Mouse (Mus musculus) frontal cortex, adult 2 months (tissue): ENCODE measurements around the gene Fam160b1. TPM values are rescaled to one million over a fixed set of nuclear protein-coding genes. Genes with fewer than 3 reads are reported as not detected.

Experiments used
- DNase-seq, 2 experiments: peaks; one replicate each; pipeline ENCODE4 v3.0.0; 2022; ENCODE audit warnings: low spot score in 1 of 2; ENCODE audit errors: extremely low spot score in 1 of 2
- polyA plus RNA-seq: library from polyadenylated mRNA; depleted of rRNA; stranded (reverse); fragments of >200 nt; gene quantifications from 2 replicates; pipeline ENCODE4 v1.2.3, GENCODE M21; 2012; rRNA removed

Gene Fam160b1
- 17.0 and 18.3 TPM in 2 replicates for polyA plus RNA-seq

DNA sequence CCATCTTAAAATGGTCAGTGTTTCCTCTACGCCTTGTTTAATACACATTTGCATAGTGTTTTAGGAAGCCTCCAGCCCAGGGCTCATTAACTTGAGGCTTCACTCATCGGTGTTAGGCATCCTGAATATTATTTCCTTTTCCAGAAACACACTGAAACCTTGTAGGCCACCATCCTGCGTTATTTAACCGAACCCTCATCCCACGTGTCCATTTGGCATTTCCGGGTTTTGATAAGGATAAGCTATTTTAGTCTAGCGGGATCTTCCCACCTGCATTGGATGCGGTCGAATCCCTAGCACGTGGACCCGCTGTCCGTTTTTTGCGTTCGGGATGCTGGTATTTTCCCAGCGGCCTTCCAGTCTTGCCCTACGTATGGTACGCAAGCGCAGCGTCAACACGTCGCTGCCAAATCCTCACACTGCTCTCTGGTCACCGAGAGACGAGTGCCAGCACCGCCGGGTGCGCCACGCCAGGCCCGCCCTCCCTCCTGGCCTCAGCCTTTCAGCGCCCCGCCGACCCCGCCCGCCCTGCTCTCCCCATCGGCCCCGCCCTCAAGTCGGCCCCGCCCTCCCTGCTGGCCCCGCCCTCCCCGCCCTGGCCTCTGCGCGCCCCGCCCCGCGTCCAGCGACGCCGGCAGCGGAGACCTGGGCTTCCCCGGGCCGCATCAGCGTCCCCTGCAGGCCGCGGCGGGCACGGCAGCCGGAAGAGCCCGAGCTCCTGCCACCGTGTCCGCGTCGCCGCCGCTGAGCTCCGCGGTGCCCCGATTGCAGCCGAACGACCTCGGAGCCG is at the start of gene Fam160b1:
Gene Fam160b1, plus strand, starts transcription at position 340 of the 790 bp plus-strand sequence.
- DNase-seq: peak; percentile 86 to 94

DNA sequence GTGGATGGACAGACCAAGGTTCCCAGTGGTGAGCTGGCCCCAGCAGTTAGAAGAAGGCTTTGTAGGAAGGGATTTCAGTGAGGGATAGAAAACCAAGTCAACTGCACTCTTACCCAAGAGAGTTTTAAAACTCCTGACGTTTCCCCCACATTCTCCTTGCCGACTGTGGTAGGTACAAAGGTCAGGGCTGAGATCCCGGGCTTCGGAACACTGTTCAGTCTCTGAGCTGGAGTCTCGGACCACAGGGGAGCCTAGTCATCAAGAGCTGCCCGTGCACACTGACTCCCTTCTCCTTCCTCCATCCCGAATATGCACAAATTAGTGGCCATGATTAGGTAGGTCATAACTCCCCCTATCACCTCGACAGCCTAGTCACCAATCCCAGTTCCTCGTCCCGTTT is 47.3 kb upstream of the Fam160b1 start:
- no peak for DNase-seq

DNA sequence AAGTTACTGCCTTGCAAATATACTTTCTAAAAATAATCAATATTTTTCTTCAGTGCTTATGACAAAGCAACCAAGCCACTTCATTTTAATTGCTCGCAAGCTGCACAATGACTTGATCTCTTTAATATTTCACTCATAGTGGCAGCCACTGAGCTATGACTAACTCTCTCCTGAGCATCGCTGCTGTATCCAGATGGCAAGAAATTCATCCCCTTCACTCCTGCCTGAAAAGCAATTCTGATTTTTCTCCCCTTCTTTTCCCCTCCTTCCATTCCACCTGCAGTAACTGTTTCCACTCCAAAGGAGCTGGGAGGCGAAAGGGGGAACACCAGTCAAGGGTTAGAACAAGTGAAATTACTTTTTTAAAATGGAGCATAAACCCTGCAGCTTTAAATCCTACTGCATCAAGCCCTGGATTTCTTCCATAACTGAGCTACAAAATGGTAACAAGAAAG is 46.6 kb upstream of the Fam160b1 start:
- peak in 1 of 2 experiments; percentile 63 for DNase-seq

DNA sequence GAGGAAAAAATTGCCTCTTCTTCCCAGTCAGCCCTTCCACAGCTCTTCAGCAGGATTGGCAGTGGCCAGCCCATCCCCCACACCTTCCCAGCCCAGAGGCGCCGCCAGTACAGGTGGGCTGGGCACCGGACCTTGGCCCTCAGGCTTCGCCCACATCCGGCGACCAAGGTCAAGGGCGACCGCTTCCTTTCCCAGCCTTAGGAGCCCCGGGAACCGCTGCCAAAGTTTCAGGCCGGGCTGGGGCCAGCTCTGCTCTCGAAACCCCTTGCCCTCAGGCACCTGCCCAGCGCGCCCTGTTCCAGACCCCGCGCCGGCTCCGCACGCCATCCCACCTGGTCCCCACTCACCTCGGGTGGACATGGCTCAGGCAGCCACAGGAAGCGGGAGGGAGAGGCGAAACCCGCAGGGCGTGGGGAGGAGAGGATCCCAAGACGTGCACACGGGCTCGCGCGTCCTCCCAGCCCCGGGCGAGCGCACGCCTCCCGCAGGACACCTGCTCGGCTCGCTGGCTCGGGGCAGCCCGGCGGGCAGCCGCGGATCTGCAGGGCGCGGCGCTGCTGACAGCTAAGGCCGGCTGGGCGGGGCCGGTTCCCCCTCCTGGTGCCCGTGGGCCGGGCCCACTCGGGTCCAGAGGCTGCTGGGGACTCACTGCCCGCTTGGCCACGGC is 46.0 kb upstream of the Fam160b1 start, which contains the start of gene Ablim1:
Gene Ablim1, minus strand, starts transcription at position 574 of the 667 bp plus-strand sequence.
- peak in 1 of 2 experiments; percentile 58 for DNase-seq

DNA sequence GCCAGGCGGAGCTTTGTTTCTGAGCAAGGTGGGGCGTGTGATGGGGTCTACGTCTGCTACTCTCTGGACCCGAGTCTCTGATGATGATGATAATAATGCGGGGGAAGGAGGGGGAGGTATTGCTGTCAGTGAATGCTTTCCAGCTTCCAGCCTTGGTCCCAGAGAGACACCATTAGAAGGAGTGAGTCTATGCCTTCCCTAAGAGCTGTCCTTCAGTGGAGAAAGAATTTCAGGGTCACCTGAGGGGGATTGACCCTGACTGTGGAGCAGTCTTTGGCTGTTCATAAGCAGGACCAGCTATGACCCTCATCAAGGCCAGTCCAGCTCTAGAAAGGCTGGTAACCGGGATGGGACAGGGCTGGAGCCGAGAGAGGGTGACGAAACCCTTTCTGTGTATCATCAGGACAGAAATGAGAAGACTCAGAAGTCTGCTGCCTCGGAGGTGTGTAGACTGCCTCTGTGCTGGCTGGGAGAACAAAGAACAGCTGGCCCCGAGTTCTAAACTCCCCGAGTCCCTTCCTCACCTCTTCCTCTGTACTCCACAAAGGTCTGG is 45.4 kb upstream of the Fam160b1 start:
- no peak for DNase-seq

DNA sequence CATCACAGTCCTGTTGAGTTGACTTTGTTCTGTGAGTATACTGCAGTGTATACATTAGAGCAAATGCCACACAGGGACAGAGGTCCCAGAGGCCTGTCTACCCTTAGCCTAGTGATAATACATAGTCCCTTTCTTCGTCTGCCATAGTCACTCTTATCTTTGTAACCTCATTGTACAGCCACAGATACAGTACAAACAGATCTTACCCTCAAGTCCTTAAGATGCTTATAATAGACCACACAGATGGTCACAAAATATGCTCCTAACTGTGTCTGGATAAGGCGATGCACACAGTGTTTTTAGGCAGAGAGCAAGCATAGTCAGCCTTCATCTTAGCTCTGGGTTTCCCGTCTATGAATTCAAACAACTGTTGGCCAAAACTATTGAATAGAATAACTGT is 43.9 kb upstream of the Fam160b1 start:
- DNase-seq: no peak

DNA sequence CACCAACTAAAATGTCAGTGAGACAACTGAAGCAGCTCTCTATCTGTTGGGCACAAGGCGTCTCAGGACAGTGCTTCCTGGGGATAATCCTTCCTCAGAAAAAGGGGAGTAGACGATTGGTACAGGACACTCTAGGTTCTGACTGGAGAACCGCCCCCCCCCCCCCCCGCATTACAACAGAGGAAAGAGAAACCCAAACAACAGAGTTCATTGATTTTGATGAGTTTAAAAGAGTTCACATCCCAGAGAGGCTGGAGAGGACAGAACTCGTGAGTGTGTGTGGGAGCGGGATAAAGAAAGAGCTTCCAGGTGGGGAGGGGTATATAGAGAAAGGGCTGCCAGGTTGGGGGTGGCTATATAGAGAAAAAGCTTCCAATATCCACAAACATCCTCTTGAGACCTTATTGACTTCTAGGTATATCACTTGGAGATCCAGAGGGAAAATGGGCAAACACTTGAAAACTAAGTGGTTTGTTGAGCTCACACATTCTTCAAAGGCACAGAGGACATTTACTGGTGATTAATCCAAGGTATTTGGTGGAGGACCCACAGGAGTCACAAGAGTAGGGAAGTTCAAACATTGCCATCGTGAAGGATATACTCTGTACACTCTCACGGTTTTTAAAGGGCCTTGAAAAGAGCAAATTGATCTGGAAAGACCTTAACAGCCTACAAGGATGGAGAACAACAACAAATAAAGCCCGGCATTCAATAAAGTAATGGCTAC is 39.7 kb upstream of the Fam160b1 start:
- no peak for DNase-seq

DNA sequence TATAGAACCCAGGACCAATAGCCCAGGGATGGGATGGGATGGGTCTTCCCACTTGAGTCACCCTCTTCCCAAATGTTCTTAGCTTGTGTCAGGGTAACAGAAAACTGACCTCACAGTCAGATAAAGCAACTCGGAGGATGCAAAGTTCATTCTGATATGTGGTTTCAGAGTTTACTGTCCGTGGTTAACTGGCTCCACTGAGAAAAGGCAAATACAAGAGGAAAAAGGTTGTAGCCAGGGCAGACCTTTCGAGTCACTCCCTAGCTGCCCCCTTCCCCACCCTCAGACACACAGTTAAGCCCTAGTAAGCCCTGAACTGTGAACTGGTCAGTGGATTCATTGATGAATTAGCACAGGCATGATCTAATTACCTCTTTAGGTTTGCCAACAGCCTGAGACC is 38.6 kb upstream of the Fam160b1 start:
- no peak for DNase-seq

DNA sequence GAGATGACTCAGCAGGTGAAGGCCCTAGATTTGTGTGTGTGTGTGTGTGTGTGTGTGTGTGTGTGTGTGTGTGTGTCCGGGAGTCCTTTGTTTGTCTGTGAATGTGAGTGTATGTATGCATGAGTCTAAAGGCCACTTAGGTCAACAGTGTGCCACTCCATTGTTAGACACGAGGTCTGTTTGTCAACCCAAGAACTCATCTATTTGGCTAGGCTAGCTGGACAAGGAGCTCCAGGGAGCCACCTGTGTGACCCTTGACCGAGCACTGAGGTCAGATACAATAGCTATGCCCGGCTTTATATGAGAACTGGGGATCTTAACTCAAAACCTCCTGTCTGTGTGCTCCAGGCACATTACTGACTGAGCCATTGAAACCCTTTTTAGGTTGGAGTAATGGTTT is 38.0 kb upstream of the Fam160b1 start:
- no peak for DNase-seq

DNA sequence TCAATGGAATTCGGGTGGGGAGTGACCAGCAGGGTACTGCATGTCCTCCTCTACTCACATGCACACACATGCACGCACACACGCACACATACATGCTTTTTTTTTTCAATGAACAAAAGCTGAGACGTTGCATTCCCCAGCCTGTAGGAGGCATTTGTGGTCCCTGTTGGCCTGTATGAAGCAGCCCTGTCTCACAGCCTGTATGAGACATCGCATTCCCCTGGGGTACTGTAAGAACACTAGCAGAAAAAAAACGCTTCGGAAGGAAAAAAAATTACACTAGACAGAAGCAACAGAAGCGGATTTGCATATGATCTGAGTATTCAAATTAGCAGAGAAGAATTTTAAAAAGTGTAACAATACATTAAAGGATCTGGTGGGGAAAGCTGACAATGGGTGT is 37.4 kb upstream of the Fam160b1 start:
- DNase-seq: no peak

DNA sequence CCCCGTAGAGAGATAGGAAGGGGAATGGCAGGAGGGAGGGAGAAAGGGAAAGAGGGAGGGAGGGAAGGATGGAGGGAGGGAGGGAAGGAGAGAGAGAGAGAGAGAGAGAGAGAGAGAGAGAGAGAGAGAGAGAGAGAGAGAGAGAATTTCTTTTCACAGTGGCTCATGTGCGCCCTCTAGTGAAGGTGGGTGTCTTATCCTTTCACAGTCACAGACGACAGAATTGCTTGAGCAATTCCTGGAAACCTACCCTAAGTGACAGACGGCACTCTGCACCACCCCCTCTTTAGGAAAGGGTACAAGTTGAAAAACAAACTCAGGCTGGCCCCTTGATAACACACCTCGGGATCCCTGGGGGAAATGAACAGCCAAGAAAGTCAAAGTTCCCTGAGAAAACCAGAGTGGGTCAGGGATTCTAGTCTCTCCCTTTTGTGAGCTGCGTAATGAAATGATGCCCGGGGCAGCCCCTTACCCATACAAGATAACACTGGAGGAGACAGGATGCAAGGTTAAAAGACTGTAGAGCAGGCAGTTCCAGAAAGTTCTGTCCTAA is 34.7 kb upstream of the Fam160b1 start:
- DNase-seq: peak in 1 of 2 experiments; percentile 85

DNA sequence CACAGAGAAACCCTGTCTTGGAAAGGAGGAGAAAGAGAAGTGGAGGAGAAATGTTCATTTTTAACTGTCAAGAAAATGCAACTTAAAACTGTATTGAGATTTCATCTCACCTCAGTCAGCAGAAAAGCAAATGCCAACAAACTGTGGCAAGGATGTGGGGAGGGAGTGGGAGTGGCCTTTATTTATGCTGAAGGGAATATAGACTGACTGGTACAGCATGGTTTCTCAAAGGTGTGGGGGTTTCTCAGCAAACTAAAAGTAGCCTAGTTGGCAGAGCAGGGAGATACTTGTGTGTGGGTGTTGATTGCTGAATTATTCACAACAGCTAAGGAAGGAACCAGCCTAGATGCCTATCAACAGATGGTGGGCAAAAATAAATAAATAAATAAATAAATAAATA is 32.8 kb upstream of the Fam160b1 start:
- DNase-seq: peak in 1 of 2 experiments; percentile 32

DNA sequence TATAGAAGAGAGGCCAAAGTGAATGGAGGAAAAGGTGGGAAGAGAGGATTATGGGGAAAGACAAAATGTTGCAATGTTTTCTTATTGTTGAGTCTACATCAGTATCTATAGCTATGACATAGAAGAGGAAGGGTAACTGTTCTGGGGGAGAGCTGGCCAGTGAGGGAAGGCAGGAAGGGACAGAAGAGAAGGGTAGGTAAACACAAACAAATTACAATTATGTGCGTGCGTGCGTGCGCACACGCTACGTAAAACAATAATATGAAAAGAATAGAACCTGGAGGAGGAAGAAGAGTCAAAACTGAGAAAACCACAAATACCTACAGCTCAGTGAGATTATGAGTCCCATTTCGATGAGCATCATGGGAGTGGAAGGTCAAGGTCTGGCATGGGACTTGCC is 32.2 kb upstream of the Fam160b1 start:
- DNase-seq: no peak

DNA sequence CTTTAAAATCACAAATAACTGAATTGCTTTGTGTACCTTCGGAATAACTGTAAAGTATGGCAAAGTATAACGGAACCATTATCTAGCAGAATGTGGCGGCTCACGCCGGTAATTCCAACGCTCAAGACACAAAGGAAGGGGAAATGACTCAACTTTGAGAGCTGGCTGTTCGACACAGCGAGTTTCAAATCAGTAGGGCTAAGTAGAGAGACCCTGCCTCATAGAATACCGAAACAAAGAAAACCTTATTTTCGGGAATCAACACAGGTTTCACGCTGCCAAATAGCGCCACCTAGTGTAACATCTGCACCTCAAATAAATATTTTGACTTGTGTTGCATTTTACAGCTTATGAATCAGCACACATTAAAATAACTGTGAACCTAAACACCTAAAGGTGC is 31.7 kb upstream of the Fam160b1 start:
- DNase-seq: peak in 1 of 2 experiments; percentile 76

DNA sequence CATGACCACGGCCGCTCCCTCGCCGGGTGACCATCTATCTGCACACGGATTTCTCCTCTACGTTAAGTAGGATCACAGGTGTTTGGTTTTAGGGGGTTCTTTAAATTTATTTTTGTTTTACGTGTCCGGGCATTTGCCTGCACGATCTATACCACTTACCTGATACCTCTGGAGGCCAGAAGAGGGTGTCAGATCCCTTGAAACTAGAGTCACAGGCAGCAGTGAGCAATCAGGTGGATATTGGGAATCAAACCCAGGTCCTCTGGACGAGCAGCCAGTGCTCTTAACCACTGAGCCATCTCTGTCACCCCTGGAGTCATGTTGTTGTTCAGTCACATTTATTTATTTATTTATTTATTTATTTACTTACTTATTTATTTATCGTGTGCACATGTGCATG is 30.2 kb upstream of the Fam160b1 start:
- no peak for DNase-seq

DNA sequence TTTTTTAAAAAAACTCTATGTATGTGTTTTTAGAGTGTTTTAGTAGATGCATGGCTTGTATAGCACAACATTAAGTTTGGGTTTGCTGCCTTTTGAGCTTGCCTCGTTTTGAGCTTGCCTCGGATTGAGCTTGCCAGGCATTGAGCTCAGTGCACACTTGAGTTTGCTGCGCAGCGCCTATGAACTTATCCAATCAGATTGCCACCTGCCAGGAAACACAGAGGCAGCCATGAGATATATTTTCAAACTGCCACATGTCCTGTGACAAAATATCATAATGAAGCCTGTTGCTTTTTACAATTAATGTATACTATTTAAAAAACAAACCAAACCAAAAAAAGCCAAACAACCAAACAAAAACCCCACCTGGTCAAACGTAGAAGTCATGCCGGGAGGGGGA is 29.2 kb upstream of the Fam160b1 start:
- no peak for DNase-seq

DNA sequence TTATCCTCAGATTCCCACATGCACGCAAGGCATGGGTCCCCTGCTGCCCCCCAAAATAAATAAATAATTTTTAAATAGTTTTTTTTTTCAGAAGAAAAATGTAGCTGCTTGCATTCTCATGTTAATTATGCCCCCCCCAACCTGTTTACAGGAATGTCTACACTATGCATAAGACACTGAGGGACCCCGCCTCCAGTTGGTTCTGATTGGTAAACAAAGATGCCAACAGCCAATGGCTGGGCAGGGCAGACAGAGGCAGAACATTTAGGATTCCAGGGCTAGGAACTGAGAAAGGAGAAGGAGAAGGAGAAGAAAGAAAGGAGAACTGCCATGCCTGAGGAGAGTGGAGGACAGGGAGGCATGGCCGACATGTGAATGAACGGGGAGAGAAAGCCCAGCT is 27.1 kb upstream of the Fam160b1 start:
- DNase-seq: no peak

DNA sequence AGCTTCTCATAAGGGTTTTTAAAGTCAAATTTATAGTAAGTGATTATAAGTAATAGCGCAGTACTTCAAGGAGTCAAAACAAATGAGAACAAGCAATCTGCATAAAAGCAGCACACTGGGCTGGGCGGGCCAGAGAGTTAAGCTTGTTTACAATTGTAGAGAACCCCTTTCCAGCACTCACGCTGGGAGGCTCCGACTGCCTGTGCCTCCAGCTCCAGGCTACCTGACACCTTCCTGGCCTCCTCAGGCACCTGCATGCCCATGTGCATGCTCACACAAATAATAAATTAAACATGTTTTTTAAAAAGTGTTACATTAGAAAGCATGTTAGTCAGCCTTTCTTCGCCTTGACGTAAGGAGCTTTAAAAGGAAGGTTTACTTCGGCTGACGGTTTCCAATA is 25.3 kb upstream of the Fam160b1 start:
- DNase-seq: no peak

DNA sequence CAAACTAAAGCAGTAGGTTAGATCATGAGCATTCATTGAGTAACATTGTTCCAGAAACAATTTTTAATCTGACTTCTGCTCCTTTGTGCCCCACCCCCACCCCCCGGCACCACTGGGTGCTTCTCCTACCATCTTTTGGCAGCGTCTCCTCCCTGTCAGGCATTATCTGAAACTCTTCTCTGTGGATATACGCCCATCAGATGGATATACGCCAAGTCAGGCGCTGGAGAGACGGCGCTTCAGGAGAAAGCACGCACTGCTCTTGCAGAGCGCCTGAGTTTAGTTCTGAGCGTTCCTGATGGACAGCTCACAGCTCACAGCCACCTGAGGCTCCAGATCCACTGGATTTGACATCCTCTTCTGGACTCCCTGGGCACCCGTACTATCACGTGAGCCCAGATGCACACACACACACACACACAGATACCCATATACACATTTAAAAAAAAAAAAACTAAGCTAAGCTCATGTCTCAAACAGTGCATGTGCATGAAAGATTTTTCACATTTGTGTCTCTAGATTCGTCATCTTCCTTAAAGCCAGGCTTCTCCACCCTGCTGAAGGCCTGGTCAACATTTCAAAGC is 21.1 kb upstream of the Fam160b1 start:
- peak in 1 of 2 experiments; percentile 39 for DNase-seq
